Mouse (Mus musculus): ENCODE data around the gene Ccdc91. TPM values are rescaled to one million over a fixed set of nuclear protein-coding genes. Genes with fewer than 3 reads are reported as not detected.

Gene Ccdc91
- total and polyA plus RNA-seq, 2 experiments from 2014 or later, result 32.4 to 38.3 TPM

GRCm38 (mm10) chr6:147490120-147490519 lies 14.5 kb downstream of the Ccdc91 start:
- Histone ChIP-seq H3K27ac (no peak overlapping the region), H3K36me3 (ENCODE audit: insufficient read depth, low read length) (no peaks in the 10 kb centered on the region), H3K27me3 (ENCODE audit: insufficient read depth, low read length) (no peaks in the 10 kb centered on the region), H3K4me2 (ENCODE audit: low read depth, low read length) (no peak overlapping the region), H3K4me3 (ENCODE audit: low read length) (no peak overlapping the region), H3K4me1 (ENCODE audit: insufficient read depth, low read length) (no peaks in the 10 kb centered on the region), H3K9ac (replicated peaks; ENCODE audit: low read length) (no peak overlapping the region), H3K9me3 (ENCODE audit: low read length) (no peaks in the 10 kb centered on the region)
- DNase-seq (ENCODE audit: low spot score), result no peak
- ATAC-seq, result no peak
- no peak for TF ChIP-seq CTCF (IDR thresholded peaks at IDR 0.05; ENCODE audit: low read depth)
- WGBS, result 98% methylated on average over 3 of the region's 3 CpGs

GRCm38 (mm10) chr6:147492551-147492950 lies 16.9 kb downstream of the Ccdc91 start:
- Histone ChIP-seq H3K27ac (no peak overlapping the region), H3K36me3 (ENCODE audit: insufficient read depth, low read length) (no peaks in the 10 kb centered on the region), H3K4me1 (ENCODE audit: insufficient read depth, low read length) (no peaks in the 10 kb centered on the region), H3K4me3 (ENCODE audit: low read length) (no peak overlapping the region), H3K9ac (replicated peaks; ENCODE audit: low read length) (no peak overlapping the region), H3K27me3 (ENCODE audit: insufficient read depth, low read length) (no peaks in the 10 kb centered on the region), H3K4me2 (ENCODE audit: low read depth, low read length) (no peak overlapping the region), H3K9me3 (ENCODE audit: low read length) (no peaks in the 10 kb centered on the region)
- DNase-seq (ENCODE audit: low spot score), result no peak
- ATAC-seq, result no peak
- no peak for TF ChIP-seq CTCF (IDR thresholded peaks at IDR 0.05; ENCODE audit: low read depth)
- 85% methylated on average over 4 of the region's 4 CpGs for WGBS

- no peaks in the 10 kb centered on the region for H3K36me3 ChIP-seq (ENCODE audit: insufficient read depth, low read length)
- H3K9me3 ChIP-seq (ENCODE audit: low read length), result no peaks in the 10 kb centered on the region
- no peak overlapping the region for H3K27ac ChIP-seq
- H3K27me3 ChIP-seq (ENCODE audit: insufficient read depth, low read length), result no peaks in the 10 kb centered on the region
- H3K4me2 ChIP-seq (ENCODE audit: low read depth, low read length), result no peak overlapping the region
- ATAC-seq (no peak), DNase-seq (ENCODE audit: low spot score) (no peak)
- no peak overlapping the region for H3K9ac ChIP-seq (replicated peaks; ENCODE audit: low read length)
- no peak overlapping the region for H3K4me3 ChIP-seq (ENCODE audit: low read length)
- 93% methylated on average over 3 of the region's 3 CpGs for WGBS
- no peaks in the 10 kb centered on the region for H3K4me1 ChIP-seq (ENCODE audit: insufficient read depth, low read length)
- TF ChIP-seq CTCF (IDR thresholded peaks at IDR 0.05; ENCODE audit: low read depth), result no peak
Observed at GRCm38 (mm10) chr6:147501439-147501838, 25.8 kb downstream of the Ccdc91 start.

GRCm38 (mm10) chr6:147506074-147506473 lies 30.4 kb downstream of the Ccdc91 start:
- ATAC-seq (no peak), DNase-seq (ENCODE audit: low spot score) (no peak)
- Histone ChIP-seq H3K9ac (replicated peaks; ENCODE audit: low read length) (no peak overlapping the region), H3K4me1 (ENCODE audit: insufficient read depth, low read length) (no peaks in the 10 kb centered on the region), H3K4me3 (ENCODE audit: low read length) (no peak overlapping the region), H3K36me3 (ENCODE audit: insufficient read depth, low read length) (no peaks in the 10 kb centered on the region), H3K27me3 (ENCODE audit: insufficient read depth, low read length) (no peaks in the 10 kb centered on the region), H3K9me3 (ENCODE audit: low read length) (no peaks in the 10 kb centered on the region), H3K4me2 (ENCODE audit: low read depth, low read length) (no peak overlapping the region), H3K27ac (no peak overlapping the region)
- 66% methylated on average over 9 of the region's 9 CpGs for WGBS
- TF ChIP-seq CTCF (IDR thresholded peaks at IDR 0.05; ENCODE audit: low read depth), result no peak

GRCm38 (mm10) chr6:147506496-147506895 lies 30.9 kb downstream of the Ccdc91 start:
- H3K4me1 ChIP-seq (ENCODE audit: insufficient read depth, low read length), result no peaks in the 10 kb centered on the region
- H3K27ac ChIP-seq, result no peak overlapping the region
- H3K4me2 ChIP-seq (ENCODE audit: low read depth, low read length), result no peak overlapping the region
- no peak overlapping the region for H3K9ac ChIP-seq (replicated peaks; ENCODE audit: low read length)
- H3K4me3 ChIP-seq (ENCODE audit: low read length), result no peak overlapping the region
- H3K9me3 ChIP-seq (ENCODE audit: low read length), result no peaks in the 10 kb centered on the region
- ATAC-seq (no peak), DNase-seq (ENCODE audit: low spot score) (no peak)
- WGBS, result 86% methylated on average over 10 of the region's 10 CpGs
- no peak for TF ChIP-seq CTCF (IDR thresholded peaks at IDR 0.05; ENCODE audit: low read depth)
- H3K27me3 ChIP-seq (ENCODE audit: insufficient read depth, low read length), result no peaks in the 10 kb centered on the region
- no peaks in the 10 kb centered on the region for H3K36me3 ChIP-seq (ENCODE audit: insufficient read depth, low read length)

- Histone ChIP-seq H3K4me2 (ENCODE audit: low read depth, low read length) (no peak overlapping the region), H3K9me3 (ENCODE audit: low read length) (no peaks in the 10 kb centered on the region), H3K27me3 (ENCODE audit: insufficient read depth, low read length) (no peaks in the 10 kb centered on the region), H3K4me1 (ENCODE audit: insufficient read depth, low read length) (no peaks in the 10 kb centered on the region), H3K4me3 (ENCODE audit: low read length) (no peak overlapping the region), H3K27ac (no peak overlapping the region), H3K36me3 (ENCODE audit: insufficient read depth, low read length) (no peaks in the 10 kb centered on the region), H3K9ac (replicated peaks; ENCODE audit: low read length) (no peak overlapping the region)
- ATAC-seq, result no peak
- no peak for TF ChIP-seq CTCF (IDR thresholded peaks at IDR 0.05; ENCODE audit: low read depth)
- DNase-seq (ENCODE audit: low spot score), result no peak
- 86% methylated on average over 6 of the region's 6 CpGs for WGBS
Observed at GRCm38 (mm10) chr6:147507186-147507585, 31.6 kb downstream of the Ccdc91 start.

- Histone ChIP-seq H3K4me1 (ENCODE audit: insufficient read depth, low read length) (no peaks in the 10 kb centered on the region), H3K36me3 (ENCODE audit: insufficient read depth, low read length) (0 out of 2 replicates have a peak, but pooled peaks cover 3% of the 10 kb centered on the region), H3K9ac (replicated peaks; ENCODE audit: low read length) (no peak overlapping the region), H3K4me2 (ENCODE audit: low read depth, low read length) (no peak overlapping the region), H3K9me3 (ENCODE audit: low read length) (no peaks in the 10 kb centered on the region), H3K27ac (no peak overlapping the region), H3K4me3 (ENCODE audit: low read length) (no peak overlapping the region), H3K27me3 (ENCODE audit: insufficient read depth, low read length) (no peaks in the 10 kb centered on the region)
- ATAC-seq, result no peak
- DNase-seq (ENCODE audit: low spot score), result no peak
- WGBS, result 92% methylated on average over 2 of the region's 2 CpGs
- TF ChIP-seq CTCF (IDR thresholded peaks at IDR 0.05; ENCODE audit: low read depth), result no peak
Observed at GRCm38 (mm10) chr6:147510516-147510915, 34.9 kb downstream of the Ccdc91 start.
